Mouse (Mus musculus): ENCODE results near the gene Rad23a.

Rad23a gene

GRCm38 (mm10) chr8:84814240-84814554 is 26.3 kb downstream of the Rad23a start:
- no peak for DNase-seq (ENCODE audit: low spot score in 2 of 2)

- DNase-seq (ENCODE audit: low spot score in 2 of 2): no peak
Observed at GRCm38 (mm10) chr8:84813830-84814229, 26.6 kb downstream of the Rad23a start.

GRCm38 (mm10) chr8:84813059-84813458 is 27.4 kb downstream of the Rad23a start:
- peak; percentile 86 to 95 for DNase-seq (ENCODE audit: low spot score in 2 of 2)

- DNase-seq (ENCODE audit: low spot score in 2 of 2): no peak
Observed at GRCm38 (mm10) chr8:84811303-84811702, 29.2 kb downstream of the Rad23a start.

- DNase-seq (ENCODE audit: low spot score in 2 of 2): peak; percentile 93 to 98
Observed at GRCm38 (mm10) chr8:84810896-84811295, 29.6 kb downstream of the Rad23a start.

- no peak for DNase-seq (ENCODE audit: low spot score in 2 of 2)
Observed at GRCm38 (mm10) chr8:84809941-84810280, 30.6 kb downstream of the Rad23a start.

GRCm38 (mm10) chr8:84809109-84809940 is 31.1 kb downstream of the Rad23a start:
- no peak for DNase-seq (ENCODE audit: low spot score in 2 of 2)

GRCm38 (mm10) chr8:84806031-84806430 is 34.4 kb downstream of the Rad23a start:
- DNase-seq (ENCODE audit: low spot score in 2 of 2): no peak

GRCm38 (mm10) chr8:84799999-84800831 is 40.2 kb downstream of the Rad23a start, which contains the start of gene Nfix:
Gene Nfix (minus strand): TSS chr8:84800344.
- peak; percentile 71 to 86 for DNase-seq (ENCODE audit: low spot score in 2 of 2)

GRCm38 (mm10) chr8:84799136-84799931 is 41.1 kb downstream of the Rad23a start:
- peak; percentile 66 to 86 for DNase-seq (ENCODE audit: low spot score in 2 of 2)

- peak in 1 of 2 experiments; percentile 10 for DNase-seq (ENCODE audit: low spot score in 2 of 2)
Observed at GRCm38 (mm10) chr8:84798446-84799135, 41.9 kb downstream of the Rad23a start.

GRCm38 (mm10) chr8:84797971-84798370 is 42.5 kb downstream of the Rad23a start:
- no peak for DNase-seq (ENCODE audit: low spot score in 2 of 2)

GRCm38 (mm10) chr8:84797256-84797797 is 43.1 kb downstream of the Rad23a start:
- DNase-seq (ENCODE audit: low spot score in 2 of 2): no peak

- peak in 1 of 2 experiments; percentile 61 for DNase-seq (ENCODE audit: low spot score in 2 of 2)
Observed at GRCm38 (mm10) chr8:84794486-84794885, 46.0 kb downstream of the Rad23a start.

GRCm38 (mm10) chr8:84793791-84794485 is 46.5 kb downstream of the Rad23a start:
- no peak for DNase-seq (ENCODE audit: low spot score in 2 of 2)

- no peak for DNase-seq (ENCODE audit: low spot score in 2 of 2)
Observed at GRCm38 (mm10) chr8:84793134-84793533, 47.3 kb downstream of the Rad23a start.

- no peak for DNase-seq (ENCODE audit: low spot score in 2 of 2)
Observed at GRCm38 (mm10) chr8:84792429-84792947, 48.0 kb downstream of the Rad23a start.

GRCm38 (mm10) chr8:84790537-84790936 is 49.9 kb downstream of the Rad23a start:
- DNase-seq (ENCODE audit: low spot score in 2 of 2): no peak

GRCm38 (mm10) chr8:84789855-84790486 is 50.5 kb downstream of the Rad23a start:
- no peak for DNase-seq (ENCODE audit: low spot score in 2 of 2)

- no peak for DNase-seq (ENCODE audit: low spot score in 2 of 2)
Observed at GRCm38 (mm10) chr8:84789345-84789744, 51.1 kb downstream of the Rad23a start.

Measured in spleen, postnatal 4 days (tissue).